Mouse (Mus musculus): ENCODE measurements around the gene Stx1b. TPM values are rescaled to one million over a fixed set of nuclear protein-coding genes. Genes with fewer than 3 reads are reported as not detected.
A peak's percentile ranks its signal among the peaks of the same experiment; 100 is the strongest.

The Stx1b gene
- total and polyA plus RNA-seq, 2 experiments from 2014 or later = 72.7 to 76.3 TPM

DNA sequence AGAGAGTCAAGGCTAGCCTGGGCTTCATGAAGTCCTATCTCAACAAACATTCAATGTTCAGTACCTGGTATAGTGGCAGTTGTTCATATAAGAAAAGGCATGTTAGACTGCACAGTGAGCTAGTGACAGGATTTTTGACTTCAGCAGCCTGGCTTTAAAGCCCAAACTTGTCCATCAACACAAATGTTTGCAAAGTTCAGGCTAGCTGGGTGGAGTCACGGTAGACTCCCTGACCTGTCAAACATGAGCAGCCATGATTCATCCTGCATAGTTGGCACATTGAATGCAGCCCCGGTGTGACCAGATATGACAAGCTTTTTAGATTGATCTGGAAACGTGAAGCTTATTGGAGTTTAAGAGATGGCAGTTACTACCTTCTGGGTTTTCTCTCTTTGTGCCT is 52.3 kb downstream of the Stx1b start:
- no peak for TF ChIP-seq CTCF (IDR thresholded peaks at IDR 0.05; ENCODE audit: low read depth)
- H3K9ac ChIP-seq (replicated peaks; ENCODE audit: low read length) = no peak overlapping the region
- no peak for DNase-seq (ENCODE audit: low spot score)
- no peak overlapping the region for H3K4me2 ChIP-seq (ENCODE audit: low read depth, low read length)
- peaks cover 10% of the 10 kb centered on the region; the same call in 1 of the 2 replicates for H3K36me3 ChIP-seq (ENCODE audit: insufficient read depth, low read length)
- no peak overlapping the region for H3K27ac ChIP-seq
- no peak for ATAC-seq
- 80% methylated on average over 3 of the region's 3 CpGs for WGBS
- no peak overlapping the region for H3K4me3 ChIP-seq (ENCODE audit: low read length)
- no peaks in the 10 kb centered on the region for H3K27me3 ChIP-seq (ENCODE audit: insufficient read depth, low read length)
- no peaks in the 10 kb centered on the region for H3K9me3 ChIP-seq (ENCODE audit: low read length)
- peaks cover 6% of the 10 kb centered on the region for H3K4me1 ChIP-seq (ENCODE audit: insufficient read depth, low read length)

DNA sequence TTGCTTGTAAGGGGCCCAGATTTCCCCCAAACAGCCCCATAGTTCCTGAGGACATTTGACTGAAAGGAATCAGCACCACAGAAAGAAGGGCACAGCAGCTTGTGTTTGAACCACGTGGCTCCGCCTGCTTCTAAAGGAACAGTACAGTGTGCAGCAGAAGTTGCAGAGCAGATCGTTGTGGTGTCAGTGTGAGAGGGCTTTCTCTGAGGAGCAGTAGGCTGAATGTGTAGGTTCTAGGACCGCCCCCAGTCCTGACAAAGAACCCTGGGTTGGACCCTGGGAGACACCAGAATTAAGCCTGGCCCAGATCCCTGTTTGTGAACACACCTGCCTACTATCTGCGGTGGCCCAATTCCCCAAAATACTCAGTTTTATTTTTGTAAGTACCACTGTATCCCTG is 53.1 kb downstream of the Stx1b start:
- no peak for DNase-seq (ENCODE audit: low spot score)
- no peak overlapping the region for H3K9ac ChIP-seq (replicated peaks; ENCODE audit: low read length)
- no peak for TF ChIP-seq CTCF (IDR thresholded peaks at IDR 0.05; ENCODE audit: low read depth)

DNA sequence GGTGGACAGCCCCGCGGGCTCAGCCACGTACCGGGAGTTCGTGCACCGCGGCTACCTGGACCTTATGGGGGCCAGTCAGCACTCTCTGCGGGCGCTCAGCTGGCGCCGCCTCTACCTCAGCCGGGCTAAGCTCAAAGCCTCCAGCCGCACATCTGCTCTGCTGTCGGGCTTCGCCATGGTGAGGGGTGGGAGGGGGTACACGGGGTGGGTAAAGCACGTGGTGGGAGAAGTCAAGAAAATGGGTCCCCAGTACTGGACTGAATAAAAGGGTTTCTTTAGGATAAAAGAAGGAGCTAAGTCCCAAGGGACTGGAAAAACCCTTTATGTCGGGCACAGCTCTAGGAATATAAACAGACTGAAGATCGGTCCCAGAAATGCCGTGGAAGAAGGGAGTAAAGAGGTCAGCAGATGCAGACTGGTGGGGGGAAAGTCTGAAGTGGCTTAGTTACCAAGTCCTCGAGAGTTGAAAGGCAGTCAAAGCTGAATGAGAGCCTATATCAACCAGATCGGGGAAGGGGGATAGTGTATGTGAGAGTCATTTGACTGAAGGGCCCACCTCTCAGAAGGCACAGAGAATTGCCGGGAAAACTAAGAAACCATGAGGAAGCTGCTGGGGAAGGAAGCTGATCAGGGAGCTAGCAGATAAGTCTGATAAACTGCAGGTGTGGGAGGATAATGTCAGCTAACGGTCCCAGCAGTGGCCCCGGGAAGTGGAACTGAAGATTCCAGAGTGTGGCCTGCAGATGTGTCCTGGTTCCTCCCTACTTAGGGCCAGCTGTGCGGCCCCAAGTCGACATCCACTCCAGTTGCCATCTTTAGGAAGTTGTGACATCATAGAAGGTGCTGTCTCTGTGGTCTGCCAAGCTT is 54.1 kb downstream of the Stx1b start:
- no peaks in the 10 kb centered on the region for H3K27me3 ChIP-seq (ENCODE audit: insufficient read depth, low read length)
- WGBS = 6% methylated on average over 27 of the region's 27 CpGs
- DNase-seq (ENCODE audit: low spot score) (peak; percentile 39), ATAC-seq (peak; percentile 10; the same call in 1 of the 2 replicates)
- peak overlapping the region; percentile 70 for H3K4me2 ChIP-seq (ENCODE audit: low read depth, low read length)
- H3K27ac ChIP-seq = peak overlapping the region; percentile 83
- H3K4me1 ChIP-seq (ENCODE audit: insufficient read depth, low read length) = peaks cover 6% of the 10 kb centered on the region
- no peaks in the 10 kb centered on the region for H3K9me3 ChIP-seq (ENCODE audit: low read length)
- peak overlapping the region; percentile 43 for H3K4me3 ChIP-seq (ENCODE audit: low read length)
- H3K36me3 ChIP-seq (ENCODE audit: insufficient read depth, low read length) = peaks cover 23% of the 10 kb centered on the region; the same call in 1 of the 2 replicates
- no peak for TF ChIP-seq CTCF (IDR thresholded peaks at IDR 0.05; ENCODE audit: low read depth)
- H3K9ac ChIP-seq (replicated peaks; ENCODE audit: low read length) = peak overlapping the region; percentile 61

More for the DNA sequence above, 53.1 kb downstream of the Stx1b start:
- Histone ChIP-seq H3K4me2 (ENCODE audit: low read depth, low read length) (no peak overlapping the region), H3K36me3 (ENCODE audit: insufficient read depth, low read length) (peaks cover 13% of the 10 kb centered on the region; the same call in 1 of the 2 replicates), H3K4me3 (ENCODE audit: low read length) (no peak overlapping the region), H3K4me1 (ENCODE audit: insufficient read depth, low read length) (peaks cover 6% of the 10 kb centered on the region), H3K9me3 (ENCODE audit: low read length) (no peaks in the 10 kb centered on the region), H3K27me3 (ENCODE audit: insufficient read depth, low read length) (no peaks in the 10 kb centered on the region), H3K27ac (no peak overlapping the region)
- WGBS = 69% methylated on average over 5 of the region's 5 CpGs
- no peak for ATAC-seq

DNA sequence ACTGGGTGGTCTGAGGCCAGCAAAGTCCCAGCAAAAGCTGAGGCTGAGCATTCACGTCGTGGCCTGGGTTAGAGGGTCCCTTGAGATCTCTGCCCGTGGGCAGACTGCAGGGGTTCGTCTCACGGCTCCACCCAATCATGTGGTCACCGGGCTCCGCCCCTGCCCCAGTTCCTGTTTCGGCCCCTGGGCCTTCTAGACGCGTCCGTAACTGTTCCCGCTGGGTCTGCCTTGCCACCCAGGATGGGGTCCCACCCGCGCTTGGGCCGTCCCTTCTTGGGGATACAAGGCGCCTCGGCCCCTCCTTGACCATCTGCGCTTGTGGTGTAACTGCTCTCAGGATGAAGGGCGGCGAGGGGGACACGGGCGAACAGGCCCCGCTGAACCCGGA is 54.7 kb downstream of the Stx1b start, which contains the start of gene Orai3:
Gene Orai3, plus strand, starts transcription at position 165 of the 388 bp plus-strand sequence.
- H3K9me3 ChIP-seq (ENCODE audit: low read length) = no peaks in the 10 kb centered on the region
- peaks cover 6% of the 10 kb centered on the region for H3K4me1 ChIP-seq (ENCODE audit: insufficient read depth, low read length)
- H3K4me2 ChIP-seq (ENCODE audit: low read depth, low read length) = peak within 1 kb of the TSS; percentile 70
- peak; percentile 80 for DNase-seq (ENCODE audit: low spot score)
- H3K36me3 ChIP-seq (ENCODE audit: insufficient read depth, low read length) = peaks cover 26% of the 10 kb centered on the region; the same call in 1 of the 2 replicates
- no peak for TF ChIP-seq CTCF (IDR thresholded peaks at IDR 0.05; ENCODE audit: low read depth)
- H3K9ac ChIP-seq (replicated peaks; ENCODE audit: low read length) = peak within 1 kb of the TSS; percentile 61
- H3K27ac ChIP-seq = peak within 1 kb of the TSS; percentile 83
- ATAC-seq = peak; percentile 36
- WGBS = under 1% methylated on average over 24 of the region's 24 CpGs
- H3K27me3 ChIP-seq (ENCODE audit: insufficient read depth, low read length) = no peaks in the 10 kb centered on the region
- H3K4me3 ChIP-seq (ENCODE audit: low read length) = peak within 1 kb of the TSS; percentile 43

DNA sequence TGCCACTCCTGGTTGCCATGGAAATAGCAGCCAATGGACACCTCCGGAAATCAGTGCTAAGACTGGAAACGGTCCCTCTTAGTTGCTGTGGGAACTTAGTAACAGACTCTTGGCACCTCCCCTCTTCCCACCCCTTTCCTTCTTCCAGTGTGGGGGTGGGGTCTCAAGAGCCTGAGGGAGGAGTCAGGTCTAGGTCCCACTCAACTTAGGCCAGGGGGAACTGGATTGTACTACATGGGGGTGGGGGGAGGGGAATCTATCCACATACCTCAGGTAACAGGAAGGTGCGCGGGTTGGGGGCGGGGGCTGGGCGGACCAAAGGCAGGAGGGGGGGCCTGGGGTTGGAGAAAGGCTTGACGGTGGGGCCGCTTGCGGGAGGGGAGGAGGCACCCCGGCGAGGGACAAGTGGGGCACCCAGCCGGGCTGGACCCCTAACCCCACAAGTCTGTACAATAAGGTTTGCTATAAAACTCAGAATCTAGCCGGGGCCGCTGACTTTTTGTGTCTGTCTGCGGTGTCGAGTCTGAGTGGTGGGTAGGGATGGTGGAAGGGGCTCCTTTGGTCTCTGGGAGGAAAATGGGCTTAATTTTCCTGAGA is 55.3 kb downstream of the Stx1b start:
- Histone ChIP-seq H3K36me3 (ENCODE audit: insufficient read depth, low read length) (peaks cover 30% of the 10 kb centered on the region; the same call in 1 of the 2 replicates), H3K4me1 (ENCODE audit: insufficient read depth, low read length) (peaks cover 6% of the 10 kb centered on the region), H3K4me2 (ENCODE audit: low read depth, low read length) (peak overlapping the region; percentile 70), H3K9me3 (ENCODE audit: low read length) (no peaks in the 10 kb centered on the region), H3K27ac (peak overlapping the region; percentile 83), H3K27me3 (ENCODE audit: insufficient read depth, low read length) (no peaks in the 10 kb centered on the region), H3K9ac (replicated peaks; ENCODE audit: low read length) (peak overlapping the region; percentile 61), H3K4me3 (ENCODE audit: low read length) (peak overlapping the region; percentile 43)
- TF ChIP-seq CTCF (IDR thresholded peaks at IDR 0.05; ENCODE audit: low read depth) = no peak
- ATAC-seq (peak; percentile 94), DNase-seq (ENCODE audit: low spot score) (peak; percentile 97)
- WGBS = under 1% methylated on average over 16 of the region's 16 CpGs

DNA sequence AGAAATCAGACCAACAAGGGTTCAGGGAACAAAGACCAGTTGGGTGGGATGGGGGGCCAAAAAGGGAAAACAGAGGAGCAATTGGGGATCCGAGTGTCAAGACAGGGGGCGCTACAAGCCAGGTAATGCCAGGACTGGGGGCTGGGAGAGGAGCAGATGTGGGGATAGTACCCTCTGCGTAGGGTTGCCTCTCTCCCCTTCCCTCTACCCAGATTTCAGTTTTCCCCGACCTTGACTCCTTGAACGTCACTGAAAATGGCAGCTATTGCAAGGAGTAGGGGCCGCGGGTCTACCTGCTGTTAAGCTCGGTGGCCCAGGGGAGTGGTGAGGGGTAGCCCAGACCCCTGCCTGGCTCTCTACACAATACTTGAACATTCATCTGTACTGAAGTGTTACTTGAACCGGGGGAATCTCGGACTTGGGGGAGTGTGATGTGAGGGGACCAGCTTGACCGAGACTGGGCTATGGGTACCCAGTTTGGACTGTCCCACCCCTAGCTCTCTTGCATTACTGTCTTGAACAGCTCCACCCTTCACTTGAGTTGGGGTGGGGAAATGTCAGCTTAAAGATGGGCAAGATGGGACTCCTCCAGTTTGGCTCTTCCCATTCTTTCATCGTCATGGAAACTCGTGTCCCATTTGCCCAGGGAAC is 55.9 kb downstream of the Stx1b start:
- no peak overlapping the region for H3K4me3 ChIP-seq (ENCODE audit: low read length)
- DNase-seq (ENCODE audit: low spot score) (no peak), ATAC-seq (no peak)
- no peak overlapping the region for H3K9ac ChIP-seq (replicated peaks; ENCODE audit: low read length)
- WGBS = 54% methylated on average over 13 of the region's 13 CpGs
- peaks cover 35% of the 10 kb centered on the region; the same call in 1 of the 2 replicates for H3K36me3 ChIP-seq (ENCODE audit: insufficient read depth, low read length)
- 0 out of 2 replicates have a peak overlapping the region, but pooled peaks have one; percentile 30 for H3K4me2 ChIP-seq (ENCODE audit: low read depth, low read length)
- peak overlapping the region; percentile 58 for H3K27ac ChIP-seq
- no peaks in the 10 kb centered on the region for H3K9me3 ChIP-seq (ENCODE audit: low read length)
- no peaks in the 10 kb centered on the region for H3K27me3 ChIP-seq (ENCODE audit: insufficient read depth, low read length)
- H3K4me1 ChIP-seq (ENCODE audit: insufficient read depth, low read length) = peaks cover 6% of the 10 kb centered on the region
- no peak for TF ChIP-seq CTCF (IDR thresholded peaks at IDR 0.05; ENCODE audit: low read depth)

Measured in hindbrain, postnatal 0 days (tissue).